Mouse (Mus musculus) liver, adult 2 months (tissue): ENCODE results near the gene Cd44. TPM values are rescaled to one million over a fixed set of nuclear protein-coding genes. Genes with fewer than 3 reads are reported as not detected.

Experiments used
- DNase-seq: peaks from one replicate; pipeline ENCODE4 v3.0.0-alpha.2; 2011; ENCODE audit warnings: low read depth, low spot score; ENCODE audit errors: extremely low read depth
- H3K27ac ChIP-seq: fragments of 200-500 bp; replicated peaks from 2 replicates; pipeline ENCODE4 v1.5.1; 2012; ENCODE audit warnings: low read depth, mild to moderate bottlenecking, control low read depth, inconsistent platforms, low read length; ENCODE audit not compliant: insufficient read depth
- H3K27me3 ChIP-seq: fragments of 200-500 bp; 2 replicates; pipeline ENCODE4 v1.6.1; 2012; ENCODE audit warnings: mild to moderate bottlenecking, moderate library complexity, low read length, inconsistent platforms; ENCODE audit not compliant: control insufficient read depth, insufficient read depth
- H3K36me3 ChIP-seq: fragments of 200-500 bp; 2 replicates; pipeline ENCODE4 v1.6.1; 2012; ENCODE audit warnings: low read length, inconsistent platforms; ENCODE audit not compliant: control insufficient read depth, insufficient read depth
- H3K4me1 ChIP-seq: fragments of 200-500 bp; 2 replicates; pipeline ENCODE4 v1.6.1; 2011; ENCODE audit warnings: low read length; ENCODE audit not compliant: control insufficient read depth, insufficient read depth
- H3K4me3 ChIP-seq: fragments of 200-500 bp; 2 replicates; pipeline ENCODE4 v1.5.1; 2011; ENCODE audit warnings: low read depth, mild to moderate bottlenecking, control low read depth, low read length, moderate library complexity; ENCODE audit not compliant: insufficient read depth
- H3K79me2 ChIP-seq: fragments of 200-500 bp; 2 replicates; pipeline ENCODE4 v1.6.1; 2012; ENCODE audit warnings: inconsistent platforms, mild to moderate bottlenecking, low read length, moderate library complexity; ENCODE audit not compliant: control insufficient read depth, insufficient read depth
- H3K9ac ChIP-seq: fragments of 200-500 bp; 2 replicates; pipeline ENCODE4 v1.6.1; 2012; ENCODE audit warnings: low read depth, mild to moderate bottlenecking, control low read depth, inconsistent platforms, low read length
- CTCF ChIP-seq: fragments of 200-500 bp; IDR thresholded peaks from 2 replicates; pipeline ENCODE4 v1.5.1; 2011; ENCODE audit warnings: low read depth, low read length, control low read depth
- POLR2A ChIP-seq: fragments of 200-500 bp; IDR thresholded peaks from 2 replicates; pipeline ENCODE4 v1.6.1; 2011; ENCODE audit warnings: low read length, control low read depth; ENCODE audit not compliant: insufficient read depth; ENCODE audit errors: extremely low read depth
- WGBS: fragments of 180-500 bp; shearing (Covaris S2); methylation state at CpG from one replicate; pipeline ENCODE4 v1.1.7; 2018; 5-methylcytosine and 5-hydroxymethylcytosine counted together
- polyA plus RNA-seq: library from polyadenylated mRNA; depleted of rRNA; stranded (reverse); fragments of >200 nt; gene quantifications from 2 replicates; pipeline ENCODE4 v1.2.3, GENCODE M21; 2012
- total RNA-seq: library from RNA; depleted of rRNA; stranded (reverse); fragments of >200 nt; gene quantifications from 2 replicates; pipeline ENCODE4 v1.2.3, GENCODE M21; 2014

Cd44 gene
- total and polyA plus RNA-seq, 2 experiments, result 2.2 to 3.3 TPM

DNA sequence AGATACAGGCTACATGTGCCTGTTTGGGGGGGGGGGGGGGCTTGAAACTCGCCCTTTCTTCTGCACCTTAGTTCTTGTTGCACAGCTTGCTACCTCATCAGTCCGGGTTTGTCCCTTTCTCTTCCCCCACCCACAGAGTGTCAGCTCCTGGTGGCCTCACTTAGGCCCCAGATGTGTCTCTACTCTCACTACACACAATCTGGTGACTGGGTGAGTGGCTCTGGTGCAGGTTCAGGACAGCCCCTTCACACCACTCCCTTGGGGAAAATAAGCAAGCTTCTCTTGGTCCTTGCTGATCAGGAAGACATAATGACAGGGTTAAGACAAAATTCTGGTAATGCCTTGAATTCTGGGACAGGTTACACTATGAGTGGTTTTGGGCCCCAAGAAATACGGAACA lies 11.0 kb upstream of the Cd44 start:
- no peak overlapping the region for H3K4me3 ChIP-seq
- WGBS, result 67% methylated on average over 3 of the region's 3 CpGs
- 0 out of 2 replicates have a peak, but pooled peaks cover 4% of the 10 kb centered on the region for H3K27me3 ChIP-seq
- TF ChIP-seq CTCF (no peak), POLR2A (no peak)
- H3K36me3 ChIP-seq, result no peaks in the 10 kb centered on the region
- no peaks in the 10 kb centered on the region for H3K4me1 ChIP-seq
- no peak overlapping the region for H3K9ac ChIP-seq
- no peak overlapping the region for H3K27ac ChIP-seq
- H3K79me2 ChIP-seq, result no peaks in the 10 kb centered on the region
- DNase-seq, result no peak

DNA sequence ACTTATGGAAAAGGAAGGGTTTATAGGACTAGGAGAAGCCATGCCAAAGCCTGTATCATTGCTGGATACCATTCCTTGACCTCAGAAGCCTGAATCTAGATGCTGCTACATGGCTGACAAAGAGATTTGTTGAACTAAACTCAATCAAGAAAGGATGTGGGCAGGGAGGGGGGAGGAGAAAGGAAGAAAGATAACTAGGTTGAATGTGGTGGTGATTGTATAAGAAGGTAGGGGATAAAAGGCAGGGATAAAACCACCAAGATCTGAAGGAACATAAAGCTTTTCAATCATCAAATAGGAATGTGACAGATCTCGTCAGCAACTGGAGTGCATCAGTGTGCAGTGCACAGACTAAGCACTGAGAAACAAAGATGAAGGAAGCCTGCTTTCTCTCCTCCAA lies 7.9 kb upstream of the Cd44 start:
- no peak for DNase-seq
- Histone ChIP-seq H3K4me3 (no peak overlapping the region), H3K9ac (no peak overlapping the region), H3K27me3 (no peaks in the 10 kb centered on the region), H3K4me1 (no peaks in the 10 kb centered on the region), H3K79me2 (no peaks in the 10 kb centered on the region), H3K27ac (no peak overlapping the region), H3K36me3 (no peaks in the 10 kb centered on the region)
- 81% methylated on average over 1 of the region's 1 CpGs for WGBS
- no peak for TF ChIP-seq POLR2A
- no peak for TF ChIP-seq CTCF

DNA sequence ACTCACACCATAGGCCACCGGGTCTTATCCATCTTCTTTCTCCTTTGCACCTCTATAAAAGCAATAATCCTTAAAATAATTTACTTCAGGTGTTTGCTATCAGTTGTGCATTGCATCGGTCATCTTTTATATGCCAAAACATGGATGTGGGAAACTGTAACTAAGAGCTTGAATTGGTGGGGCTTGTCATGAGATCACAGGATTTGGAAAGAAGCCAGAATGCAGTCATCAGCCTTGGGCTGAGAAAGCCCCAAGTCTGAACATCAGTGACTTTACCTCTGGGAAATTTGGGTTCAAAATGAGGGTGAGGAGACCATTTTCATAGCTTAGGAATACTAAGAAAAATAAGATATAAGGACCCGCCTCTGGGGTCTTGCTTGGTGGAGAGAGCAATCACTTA lies 4.1 kb upstream of the Cd44 start:
- Histone ChIP-seq H3K4me3 (no peak overlapping the region), H3K9ac (no peak overlapping the region), H3K79me2 (no peaks in the 10 kb centered on the region), H3K36me3 (no peaks in the 10 kb centered on the region), H3K27ac (no peak overlapping the region), H3K4me1 (no peaks in the 10 kb centered on the region), H3K27me3 (no peaks in the 10 kb centered on the region)
- DNase-seq, result no peak
- TF ChIP-seq CTCF, result no peak
- TF ChIP-seq POLR2A, result no peak
- WGBS, result 77% methylated on average over 3 of the region's 3 CpGs

DNA sequence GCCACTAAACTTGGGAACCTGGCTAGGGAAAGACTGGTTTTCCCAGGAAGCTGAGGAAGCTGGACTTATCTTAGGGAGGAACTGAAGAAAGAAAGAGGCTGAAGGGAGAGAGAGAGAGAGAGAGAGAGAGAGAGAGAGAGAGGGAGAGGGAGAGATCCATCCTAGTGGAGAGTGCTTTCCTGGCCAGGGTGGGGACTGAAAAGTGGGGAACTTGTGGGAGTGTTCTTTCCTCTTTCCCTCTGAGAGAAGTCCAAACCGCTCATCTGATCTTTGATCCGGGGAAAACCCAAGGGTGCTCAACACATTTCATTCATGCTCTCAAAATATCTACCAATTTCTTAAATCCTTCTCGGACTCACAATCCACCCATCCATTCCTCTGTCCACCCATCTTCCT lies 361 bp upstream of the Cd44 start:
- no peaks in the 10 kb centered on the region for H3K36me3 ChIP-seq
- H3K27ac ChIP-seq, result no peak overlapping the region
- H3K4me1 ChIP-seq, result no peaks in the 10 kb centered on the region
- no peaks in the 10 kb centered on the region for H3K27me3 ChIP-seq
- H3K4me3 ChIP-seq, result peak overlapping the region; percentile 67; the same call in 1 of the 2 replicates
- no peak for DNase-seq
- 22% methylated on average over 3 of the region's 3 CpGs for WGBS
- no peak overlapping the region for H3K9ac ChIP-seq
- TF ChIP-seq POLR2A, result no peak
- no peak for TF ChIP-seq CTCF
- H3K79me2 ChIP-seq, result no peaks in the 10 kb centered on the region

DNA sequence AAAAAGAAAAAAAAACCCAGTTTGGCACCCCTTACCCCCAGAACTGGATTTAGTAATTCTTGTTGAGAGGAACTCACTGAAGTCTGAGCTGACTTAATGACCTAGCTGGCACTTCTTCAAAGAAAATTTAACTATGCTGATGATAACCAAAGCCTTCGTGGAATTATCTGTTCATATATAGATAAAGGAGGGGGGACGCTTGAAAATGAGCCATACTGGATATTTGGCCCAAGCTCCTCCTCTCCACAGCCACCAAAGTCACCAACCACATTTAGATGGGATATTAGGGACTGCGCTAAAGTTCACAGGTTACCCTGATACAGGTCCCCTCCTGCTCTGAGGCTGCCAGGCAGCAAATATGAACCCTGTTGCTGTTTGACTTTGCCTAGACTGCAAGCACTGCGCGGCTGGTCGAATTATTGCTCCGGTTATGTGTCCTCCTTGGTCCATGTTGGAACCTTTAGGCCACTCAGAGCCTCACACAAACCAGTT lies 1.2 kb downstream of the Cd44 start:
- DNase-seq, result no peak
- Histone ChIP-seq H3K36me3 (no peaks in the 10 kb centered on the region), H3K27ac (no peak overlapping the region), H3K4me1 (no peaks in the 10 kb centered on the region; the same call in 1 of the 2 replicates), H3K4me3 (no peak overlapping the region; the same call in 1 of the 2 replicates), H3K9ac (no peak overlapping the region; the same call in 1 of the 2 replicates), H3K79me2 (no peaks in the 10 kb centered on the region), H3K27me3 (no peaks in the 10 kb centered on the region)
- TF ChIP-seq CTCF, result no peak
- no peak for TF ChIP-seq POLR2A
- WGBS, result 46% methylated on average over 7 of the region's 7 CpGs

DNA sequence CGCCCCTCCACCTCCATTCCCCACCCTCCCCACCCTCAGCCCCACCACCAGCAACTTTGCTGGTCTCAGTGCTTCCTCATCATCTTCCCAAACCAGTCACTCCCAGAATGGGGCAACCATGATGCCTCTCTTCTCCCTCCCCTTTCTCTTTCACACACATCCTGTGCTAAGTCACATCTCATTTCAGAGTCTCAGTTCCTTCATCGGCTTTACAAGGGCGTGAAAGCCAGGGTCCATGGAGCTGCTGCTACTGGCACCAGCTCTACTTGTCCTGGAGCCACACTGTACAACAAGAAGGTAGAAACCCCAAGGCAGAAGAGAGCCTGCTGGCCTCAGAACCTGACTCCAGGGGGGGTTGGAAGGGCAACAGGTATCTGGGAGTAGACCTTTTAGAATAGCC lies 2.2 kb downstream of the Cd44 start:
- H3K27me3 ChIP-seq, result no peaks in the 10 kb centered on the region
- H3K4me1 ChIP-seq, result no peaks in the 10 kb centered on the region; the same call in 1 of the 2 replicates
- H3K36me3 ChIP-seq, result no peaks in the 10 kb centered on the region
- DNase-seq, result peak; percentile 12
- peak overlapping the region; percentile 37 for H3K4me3 ChIP-seq
- 71% methylated on average over 3 of the region's 3 CpGs for WGBS
- H3K27ac ChIP-seq, result peak overlapping the region; percentile 36; the same call in 1 of the 2 replicates
- H3K9ac ChIP-seq, result peak overlapping the region; percentile 43; the same call in 1 of the 2 replicates
- no peaks in the 10 kb centered on the region for H3K79me2 ChIP-seq
- TF ChIP-seq CTCF, result no peak
- no peak for TF ChIP-seq POLR2A
